Mouse (Mus musculus): ENCODE measurements at regions not wholly inside any gene's neighbourhood (a gene's known extent, or its start where the extent isn't known, plus 50 kb on each side); places are given as distances from the start of the nearest gene placed in this dataset.

DNA sequence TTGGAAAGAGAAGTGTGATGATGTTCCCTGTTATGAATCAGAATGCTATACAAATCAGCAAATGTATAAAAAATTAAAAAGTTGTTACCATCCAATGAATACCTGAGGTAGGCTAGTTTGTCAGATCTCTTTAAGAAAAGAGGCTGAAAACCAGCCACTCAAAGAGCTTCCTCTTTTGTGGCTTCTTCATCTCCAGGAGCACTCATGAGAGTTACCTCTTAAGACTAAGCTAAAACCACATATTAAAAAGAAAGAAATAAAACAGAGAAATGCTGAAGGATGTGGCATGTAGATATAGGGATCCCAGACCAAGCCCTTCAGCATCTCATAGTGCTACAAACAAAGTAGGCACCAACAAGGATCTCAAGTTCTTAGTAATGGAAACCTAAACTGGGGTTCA, 890.9 kb upstream of the Acvr2a start:
- TF ChIP-seq CTCF (IDR thresholded peaks at IDR 0.05 in 2 of 3, conservative IDR thresholded peaks at IDR 0.05 in 1 of 3; ENCODE audit: control insufficient read depth in 1 of 3, insufficient read depth in 1 of 3, low read depth in 2 of 3, low read length in 3 of 3, poor library complexity in 1 of 3, severe bottlenecking in 1 of 3): no peak
- TF ChIP-seq EP300 (IDR thresholded peaks at IDR 0.05; ENCODE audit: low read depth in 1 of 2, low read length in 2 of 2): no peak
- TF ChIP-seq HCFC1 (IDR thresholded peaks at IDR 0.05; ENCODE audit: low read depth, low read length): no peak
- TF ChIP-seq TBP (IDR thresholded peaks at IDR 0.05; ENCODE audit: low read depth, low read length): no peak
- no peak for TF ChIP-seq ZC3H11A (IDR thresholded peaks at IDR 0.05; ENCODE audit: low read depth, low read length)
- no peak for TF ChIP-seq MYC (IDR thresholded peaks at IDR 0.05; ENCODE audit: low read depth, low read length)
- TF ChIP-seq KAT2A (conservative IDR thresholded peaks at IDR 0.05; ENCODE audit: low read depth, low read length): no peak
- no peak for TF ChIP-seq TCF12 (IDR thresholded peaks at IDR 0.05; ENCODE audit: low read depth, low read length)
- no peak for TF ChIP-seq TAL1 (IDR thresholded peaks at IDR 0.05; ENCODE audit: low read length)
- TF ChIP-seq POLR2A (IDR thresholded peaks at IDR 0.05; ENCODE audit: control insufficient read depth in 1 of 2, insufficient read depth in 1 of 2, low read depth in 1 of 2, low read length in 2 of 2, poor library complexity in 1 of 2): no peak
- no peak for TF ChIP-seq ZNF384 (IDR thresholded peaks at IDR 0.05; ENCODE audit: low read depth, low read length)

Measured in MEL (cell line).